In the genomic region with DNA sequence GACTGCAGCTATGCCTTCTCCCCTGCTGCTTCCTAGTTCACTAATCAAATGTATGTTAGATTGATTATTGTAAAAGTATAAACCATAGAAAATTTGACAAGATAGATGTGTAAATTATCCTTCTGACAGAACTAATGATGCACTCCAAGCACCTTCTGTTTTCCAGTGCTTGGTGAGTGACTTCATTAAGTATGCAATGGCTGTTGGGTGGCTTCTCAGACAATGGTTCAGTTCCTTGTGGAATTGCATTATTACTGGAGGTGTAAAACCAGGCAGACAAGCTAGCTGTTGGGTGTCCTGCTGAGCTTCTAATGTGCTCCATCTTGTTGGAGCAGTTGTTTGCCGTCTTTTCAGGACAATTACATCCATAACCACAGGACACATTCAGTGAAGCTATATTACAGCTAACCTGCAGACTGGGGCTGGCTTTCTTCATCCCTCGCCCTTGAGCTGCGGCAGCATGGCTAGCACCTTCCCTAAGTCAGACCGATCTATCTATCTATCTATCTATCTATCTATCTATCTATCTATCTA, we compare ENCODE assay signal across 1 mouse cellular context.
TF ChIP-seq lines count a peak whose summit lies in the region.

No protein-coding gene starts in this region.

TF ChIP-seq in CH12.LX, 34 proteins besides CTCF, POLR2A, EP300 and RAD21:
- TF ChIP-seq RCOR1 (conservative IDR thresholded peaks at IDR 0.05; ENCODE audit: low read depth, low read length) (no peak), NELFE (IDR thresholded peaks at IDR 0.05; ENCODE audit: low read depth, low read length) (no peak), CHD1 (IDR thresholded peaks at IDR 0.05; ENCODE audit: low read depth, low read length) (no peak), USF2 (conservative IDR thresholded peaks at IDR 0.05; ENCODE audit: low read depth, low read length) (no peak), MYC (IDR thresholded peaks at IDR 0.05; ENCODE audit: low read depth, low read length) (no peak), MAZ (IDR thresholded peaks at IDR 0.05; ENCODE audit: low read depth, low read length) (no peak), ZKSCAN1 (IDR thresholded peaks at IDR 0.05; ENCODE audit: borderline replicate concordance, low read depth, low read length) (no peak), SMC3 (IDR thresholded peaks at IDR 0.05; ENCODE audit: low read depth, low read length) (no peak), TCF12 (IDR thresholded peaks at IDR 0.05; ENCODE audit: low read depth, low read length) (no peak), TBP (conservative IDR thresholded peaks at IDR 0.05; ENCODE audit: low read depth, low read length) (no peak), JUND (conservative IDR thresholded peaks at IDR 0.05; ENCODE audit: low read depth, low read length) (no peak)
